Mouse (Mus musculus) G1E (cell line): ENCODE measurements around the gene Zfp687.

ENCODE experiments used
- CTCF ChIP-seq: IDR thresholded peaks from 2 replicates; pipeline ENCODE4 v1.5.1; 2012; ENCODE audit warnings: low read depth, low read length, inconsistent platforms, mixed read lengths
- GATA1 ChIP-seq: IDR thresholded peaks from 2 replicates; pipeline ENCODE4 v1.6.1; 2012; ENCODE audit warnings: borderline replicate concordance, low read length, inconsistent platforms, mixed read lengths
- POLR2AphosphoS5 ChIP-seq: IDR thresholded peaks from 2 replicates; pipeline ENCODE4 v1.6.1; 2012; ENCODE audit warnings: low read depth, low read length, inconsistent platforms; ENCODE audit not compliant: insufficient replicate concordance
- TAL1 ChIP-seq: conservative IDR thresholded peaks from 2 replicates; pipeline ENCODE4 v1.6.1; 2012; ENCODE audit warnings: low read depth, low read length, inconsistent platforms, mixed read lengths

DNA sequence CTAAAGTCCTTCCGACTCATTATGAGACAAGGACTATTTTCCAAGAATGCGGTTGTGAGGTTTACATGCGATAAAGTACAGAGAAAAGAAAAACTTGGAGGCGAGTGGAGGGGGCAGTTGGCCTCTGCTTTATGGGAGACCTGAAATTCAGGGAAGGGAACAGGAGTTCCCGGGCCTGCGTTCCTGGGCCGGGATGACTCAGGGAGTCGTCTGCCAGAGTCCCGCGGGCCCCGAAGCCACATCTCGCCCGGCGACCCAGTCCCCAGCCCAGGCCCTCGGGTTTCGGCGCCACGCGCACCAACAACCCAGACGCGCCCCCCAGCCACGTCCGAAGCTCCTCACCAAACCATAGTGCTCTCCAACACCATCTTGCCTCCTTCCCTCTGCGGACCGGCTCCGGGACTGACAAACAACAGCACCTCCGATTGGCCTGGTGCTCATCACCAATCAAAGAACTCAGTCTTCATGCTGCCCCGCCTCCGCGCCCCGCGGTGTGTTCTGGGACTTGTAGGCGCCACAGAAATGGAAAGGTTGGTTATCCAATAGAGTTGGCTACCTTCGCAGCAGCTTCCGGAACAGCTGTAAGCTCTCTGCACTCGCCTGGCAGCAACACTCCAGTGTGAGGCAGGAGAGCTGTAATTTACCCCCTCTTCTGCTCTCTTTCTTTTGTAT, 27.1 kb upstream of the Zfp687 start, which contains the start of gene Psmd4:
- no peak for TF ChIP-seq CTCF
- TF ChIP-seq TAL1: no peak
- TF ChIP-seq GATA1: no peak
- TF ChIP-seq POLR2AphosphoS5: no peak
